Mouse (Mus musculus) kidney, postnatal 14 days (tissue): ENCODE results near the gene Grrp1.
"Not testable (repeated sequence)": the region's sequence is repeated elsewhere in the genome, so short reads cannot be mapped to it uniquely, and the experiment has no call there.

Source experiments
- DNase-seq: peaks from one replicate; pipeline ENCODE4 v3.0.0; 2022; ENCODE audit warnings: mixed read lengths

The Grrp1 gene

DNA sequence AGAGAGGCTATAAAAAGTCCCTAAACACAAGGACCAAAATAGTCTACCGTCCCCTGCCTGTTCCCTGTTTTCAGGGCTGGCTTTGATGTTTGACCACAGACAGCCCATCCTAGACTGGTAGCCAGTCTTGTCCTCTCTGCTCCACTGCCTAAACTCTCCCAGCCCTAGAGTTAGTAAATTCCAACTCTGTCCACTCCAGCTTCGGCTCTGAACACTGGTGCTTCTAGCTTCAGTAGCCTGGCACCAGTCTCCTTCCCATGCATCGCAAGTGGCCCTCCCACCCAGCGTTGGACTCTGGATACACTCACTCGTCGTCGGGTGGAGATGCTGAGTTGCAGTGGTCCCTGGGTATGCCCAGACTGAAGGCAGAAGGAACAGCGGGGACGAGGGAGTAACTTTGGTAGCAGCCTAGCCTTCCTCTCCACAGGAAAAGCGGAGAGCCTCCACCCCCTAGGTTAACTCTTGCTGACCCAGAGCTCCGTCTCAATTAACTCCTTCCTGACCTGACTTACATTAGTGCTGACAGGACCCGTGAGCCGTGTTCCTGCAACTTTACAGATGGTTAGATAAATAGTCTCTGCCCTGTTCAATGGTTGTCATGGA lies at the start of gene Grrp1:
Gene Grrp1, minus strand, starts transcription at position 385 of the 603 bp plus-strand sequence.
- DNase-seq, result peak; percentile 57

DNA sequence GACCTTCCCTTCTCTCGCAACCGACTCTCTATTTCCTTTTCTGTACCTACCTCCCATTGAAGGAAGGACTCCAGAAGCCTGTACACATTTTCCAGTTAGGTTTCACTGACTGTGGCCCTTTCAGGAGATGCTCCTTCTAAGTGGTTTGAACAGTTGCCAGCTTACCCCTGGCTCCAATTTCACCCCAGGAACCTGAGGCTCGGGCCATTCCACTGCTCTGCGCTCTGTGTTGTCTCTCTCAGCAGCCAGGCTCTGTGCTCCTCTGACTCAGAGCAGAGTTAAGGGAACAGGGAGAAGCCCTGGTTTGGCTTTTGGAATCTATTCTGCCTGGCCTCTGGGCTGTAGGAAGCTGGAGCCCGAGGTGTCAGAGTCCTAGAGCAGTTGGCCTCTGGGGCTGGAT lies 48.2 kb upstream of the Grrp1 start:
- DNase-seq, result no peak

DNA sequence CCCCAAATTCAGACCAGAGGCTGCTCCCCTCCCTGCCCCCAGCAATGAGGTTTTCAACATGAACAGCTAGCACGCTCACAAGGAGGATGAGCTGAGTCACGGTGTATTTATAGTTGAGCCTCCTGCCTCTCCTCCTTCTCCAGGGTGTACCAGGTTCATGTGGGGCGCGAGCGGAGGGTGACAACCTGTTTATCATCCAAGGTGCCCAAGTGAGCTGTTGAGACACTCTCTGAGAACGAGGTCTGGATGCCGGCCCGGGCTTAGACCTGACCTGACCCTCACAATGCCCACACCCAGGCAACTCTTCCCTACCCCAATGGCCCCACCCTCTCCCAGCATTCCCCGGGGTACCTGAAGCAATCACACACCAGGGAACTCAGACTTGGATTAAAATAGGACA lies 46.4 kb upstream of the Grrp1 start:
- no peak for DNase-seq

DNA sequence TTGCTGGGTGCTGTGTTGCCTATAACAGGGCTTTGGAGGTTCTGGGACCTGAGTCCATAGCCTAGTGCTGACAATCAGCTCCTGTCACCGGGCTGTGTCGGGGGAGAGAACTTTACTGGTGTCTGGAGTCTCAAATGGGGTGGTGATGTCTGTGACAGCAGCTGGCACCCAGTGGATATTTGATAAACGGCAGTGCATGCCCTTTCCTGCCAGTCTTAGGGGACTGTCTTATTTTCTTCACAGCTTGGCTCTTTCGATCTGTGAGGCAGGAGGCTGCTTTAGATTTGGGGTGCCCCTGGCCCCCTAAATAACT lies 45.5 kb upstream of the Grrp1 start:
- DNase-seq, result no peak

DNA sequence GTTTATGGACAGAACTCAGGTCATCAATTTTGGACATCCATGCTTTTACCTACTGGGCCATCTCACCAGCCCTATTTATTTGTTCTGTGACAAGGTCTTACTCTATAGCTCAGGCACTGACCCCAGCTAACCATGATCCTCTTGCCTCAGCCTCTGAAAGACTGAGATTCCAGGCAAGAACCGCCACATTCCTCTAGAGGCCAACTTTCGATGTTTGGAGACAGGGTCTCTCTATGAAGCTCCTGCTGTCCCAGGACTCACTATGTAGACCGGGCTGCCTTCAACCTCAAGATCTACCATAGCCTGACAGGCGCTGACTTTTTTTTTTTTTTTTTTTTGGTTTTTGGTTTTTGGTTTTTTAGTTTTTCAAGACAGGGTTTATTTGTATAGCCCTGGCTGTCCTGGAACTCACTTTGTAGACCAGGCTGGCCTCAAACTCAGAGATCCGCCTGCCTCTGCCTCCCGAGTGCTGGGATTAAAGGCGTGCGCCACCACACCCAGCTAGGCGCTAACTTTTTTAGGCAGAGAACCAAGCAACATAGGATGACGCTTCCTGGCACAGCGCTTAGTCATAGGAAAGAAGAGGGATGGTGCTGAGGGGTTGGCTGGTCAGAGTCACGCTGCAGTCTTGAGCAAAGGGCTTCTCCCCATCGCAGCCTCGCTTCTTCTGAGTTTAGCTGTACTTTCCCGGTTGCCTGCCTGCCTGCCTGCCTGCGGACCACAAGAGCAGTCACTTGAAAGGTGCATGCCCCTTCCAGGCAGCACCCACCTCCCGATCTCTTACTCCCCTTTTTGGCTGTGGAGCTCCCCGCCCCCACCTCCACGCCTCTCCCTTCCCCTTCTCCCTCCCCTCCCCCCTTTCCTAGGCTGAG lies 45.0 kb upstream of the Grrp1 start:
- no peak for DNase-seq

DNA sequence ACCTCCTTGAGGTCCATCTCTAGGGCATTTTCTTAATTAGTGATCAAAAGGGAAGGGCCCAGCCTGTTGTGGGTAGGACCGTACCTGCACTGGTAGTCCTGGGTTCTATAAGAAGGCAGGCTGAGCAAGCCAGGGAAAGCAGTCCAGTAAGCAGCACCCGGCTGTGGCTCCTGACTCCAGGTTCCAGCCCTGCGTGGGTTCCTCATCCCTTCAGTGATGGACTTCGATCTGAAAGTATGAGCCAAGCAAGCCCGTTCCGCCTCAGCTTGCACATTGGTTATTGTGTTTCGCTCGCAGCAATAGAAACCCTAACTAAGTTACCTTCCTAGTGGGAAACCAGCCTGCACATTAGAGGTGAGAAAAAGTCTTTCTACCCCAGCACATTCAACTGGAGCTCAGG lies 43.5 kb upstream of the Grrp1 start:
- DNase-seq, result no peak

DNA sequence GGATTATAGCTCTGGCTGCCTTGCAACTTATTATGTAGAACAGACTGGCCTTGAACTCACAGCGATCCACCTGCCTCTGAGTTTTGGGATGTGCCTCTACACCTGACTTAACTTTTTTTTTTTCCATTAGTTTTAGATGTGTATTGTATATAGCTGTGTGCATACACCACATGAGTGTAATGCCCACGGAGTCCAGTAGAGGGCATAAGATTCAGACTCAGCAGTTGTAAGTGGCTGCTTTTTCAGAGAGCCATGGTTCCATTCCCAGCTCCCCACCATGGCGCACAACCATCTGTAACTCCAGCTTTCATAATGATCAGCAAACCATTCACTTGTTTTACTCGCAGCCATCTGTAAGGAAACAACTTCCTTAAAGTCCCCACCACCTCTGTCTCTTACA lies 42.6 kb upstream of the Grrp1 start:
- DNase-seq, result no peak

DNA sequence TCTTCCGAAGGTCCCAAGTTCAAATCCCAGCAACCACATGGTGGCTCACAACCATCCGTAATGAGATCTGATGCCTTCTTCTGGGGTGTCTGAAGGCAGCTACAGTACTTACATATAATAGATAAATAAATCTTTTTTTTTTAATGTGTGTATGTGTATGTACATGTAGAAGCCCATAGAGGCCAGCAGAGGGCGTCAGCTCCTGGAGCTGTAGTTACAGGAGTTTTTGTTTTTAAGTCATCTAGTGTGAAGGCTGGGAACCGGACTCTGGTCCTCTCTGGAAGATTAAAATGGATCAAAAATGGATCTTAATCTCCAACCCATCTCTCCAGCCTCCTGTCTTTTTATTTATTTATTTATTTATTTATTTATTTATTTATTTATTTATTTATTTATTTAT lies 42.2 kb upstream of the Grrp1 start:
- not testable (repeated sequence) for DNase-seq

DNA sequence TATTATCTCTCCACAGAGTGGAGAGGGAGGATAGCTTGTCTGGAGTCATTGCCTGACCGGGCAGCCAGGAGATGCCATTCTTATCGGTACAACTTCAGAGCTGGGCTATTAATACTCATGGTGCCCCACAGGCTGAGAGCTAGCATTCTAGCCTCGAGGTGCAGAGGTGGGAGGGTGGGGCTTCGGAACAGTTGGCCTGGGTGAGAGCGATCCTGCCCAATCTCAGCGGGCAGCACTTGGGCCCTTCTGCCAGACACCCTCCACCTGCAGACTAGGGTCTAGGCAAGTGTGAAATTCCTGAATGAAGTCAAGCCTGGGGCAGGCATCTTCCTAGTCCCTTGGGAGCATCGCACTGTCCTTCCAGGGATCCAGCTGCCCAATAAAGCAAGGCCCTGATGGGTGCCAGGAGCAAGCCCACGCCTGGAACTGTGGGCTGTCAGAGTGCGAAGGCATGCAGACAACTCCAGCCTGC lies 39.8 kb upstream of the Grrp1 start:
- no peak for DNase-seq

DNA sequence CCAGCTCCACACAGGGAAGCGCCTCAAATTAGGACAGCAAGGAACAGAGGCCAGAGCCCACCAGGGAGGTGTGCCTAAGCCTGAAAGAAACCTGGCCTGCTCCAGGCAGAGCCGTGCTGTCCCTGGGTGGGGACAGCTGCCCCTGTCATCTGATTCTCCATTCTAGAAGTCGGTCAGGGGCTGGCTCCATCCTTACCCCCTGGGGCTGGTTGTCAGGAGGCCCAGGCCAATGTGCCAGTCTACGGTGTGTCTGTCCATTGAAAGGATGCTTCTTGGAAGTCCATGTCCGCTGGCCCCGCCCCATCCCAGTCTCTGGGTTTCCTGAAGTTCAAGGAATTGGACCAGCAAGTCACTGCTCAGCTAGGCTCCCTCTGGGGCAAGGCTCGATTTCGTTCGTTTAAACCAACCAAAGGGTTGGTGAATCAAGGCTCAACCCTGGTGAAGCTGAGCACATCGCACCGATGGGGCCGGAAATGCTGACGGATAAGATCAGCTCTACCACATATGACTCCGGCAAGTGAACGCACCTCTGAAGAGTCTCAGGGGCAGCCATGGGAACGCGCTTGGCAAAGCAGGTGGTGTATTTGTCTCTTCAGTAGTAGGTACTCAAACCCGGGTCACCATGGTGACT lies 39.3 kb upstream of the Grrp1 start:
- DNase-seq, result no peak

DNA sequence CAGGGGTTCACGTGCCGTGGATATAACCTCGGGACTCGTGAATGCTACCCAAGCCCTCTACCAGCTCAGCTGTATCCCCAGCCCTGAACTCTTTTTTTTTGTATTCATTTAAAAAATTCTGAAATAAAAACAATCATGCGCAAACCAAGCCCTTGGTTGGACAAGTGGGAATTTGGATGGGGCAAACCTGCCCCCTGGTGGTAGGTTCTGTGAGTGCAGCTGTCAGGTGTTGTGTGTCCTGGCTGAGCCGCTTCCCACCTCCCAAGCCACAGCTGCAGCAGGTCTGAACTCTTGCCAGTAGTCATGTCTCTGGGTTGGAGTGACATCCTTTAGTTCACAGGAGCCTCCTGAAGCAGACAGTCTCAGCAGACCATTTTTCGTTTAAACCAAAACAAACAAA lies 38.2 kb upstream of the Grrp1 start:
- peak; percentile 80 for DNase-seq

DNA sequence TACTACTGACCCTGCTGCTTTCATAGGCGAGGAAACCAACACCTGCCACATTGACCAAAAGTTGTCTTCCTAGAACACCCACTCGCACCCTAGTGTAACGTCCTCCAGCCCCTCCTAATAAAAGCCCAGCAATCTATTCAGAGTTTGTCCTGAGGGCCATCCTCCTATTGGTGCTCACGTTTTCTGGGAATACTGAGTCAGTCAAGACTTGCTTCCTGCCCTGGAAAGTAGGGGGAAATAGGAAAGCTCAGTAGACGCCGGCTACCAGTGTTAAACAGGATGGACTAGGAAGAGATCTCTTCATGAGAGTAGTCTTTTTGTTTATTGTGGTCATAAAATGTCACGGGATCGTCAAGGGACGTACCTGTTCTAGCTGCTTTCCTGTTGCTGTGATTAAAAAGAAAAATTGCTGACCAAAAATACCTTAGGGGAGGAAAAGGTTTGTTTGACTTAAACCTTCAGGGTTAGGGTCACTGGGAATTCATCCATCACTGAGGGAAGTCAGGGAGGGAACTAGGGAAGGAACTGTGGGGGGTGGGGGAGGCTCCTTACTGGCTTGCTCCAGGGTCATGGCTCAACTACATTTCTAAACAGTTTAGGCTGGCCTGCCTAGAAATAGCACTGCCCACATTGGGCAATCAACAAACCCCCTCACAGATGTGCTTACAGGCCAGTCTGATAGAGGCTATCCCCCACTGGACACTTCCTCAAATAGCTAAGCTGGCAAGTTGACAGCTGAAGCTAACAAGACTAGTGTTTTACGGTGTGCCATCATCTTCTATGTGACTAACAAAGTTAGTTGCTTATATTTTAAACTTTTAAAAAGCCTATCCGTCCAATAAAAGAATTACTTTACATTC lies 34.7 kb upstream of the Grrp1 start:
- peak; percentile 40 for DNase-seq

DNA sequence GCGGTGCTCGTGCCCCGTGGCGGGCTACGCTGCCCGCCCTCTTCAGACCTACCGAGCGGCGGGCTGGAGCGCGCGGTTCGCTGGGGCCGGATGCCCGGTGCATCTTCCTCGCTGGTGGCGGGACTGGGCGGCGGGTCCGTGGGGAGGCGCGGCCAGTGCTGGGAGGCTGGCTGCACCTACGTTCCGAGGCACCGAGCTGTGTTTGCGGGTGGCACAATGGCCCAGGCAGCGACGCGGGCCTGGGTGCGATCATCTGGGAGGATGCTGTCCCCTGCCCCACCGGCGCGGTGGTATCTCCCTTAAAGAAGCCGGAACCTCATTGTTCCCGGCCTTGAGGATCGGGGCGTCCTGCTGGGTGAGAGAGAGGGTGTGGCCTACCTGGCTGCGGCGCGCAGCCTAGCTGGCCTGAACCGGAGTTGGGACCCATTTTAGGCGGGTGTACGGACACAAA lies 33.7 kb upstream of the Grrp1 start, which contains the start of gene Pdik1l:
Gene Pdik1l, minus strand, starts transcription at position 321 of the 451 bp plus-strand sequence.
- peak; percentile 85 for DNase-seq

DNA sequence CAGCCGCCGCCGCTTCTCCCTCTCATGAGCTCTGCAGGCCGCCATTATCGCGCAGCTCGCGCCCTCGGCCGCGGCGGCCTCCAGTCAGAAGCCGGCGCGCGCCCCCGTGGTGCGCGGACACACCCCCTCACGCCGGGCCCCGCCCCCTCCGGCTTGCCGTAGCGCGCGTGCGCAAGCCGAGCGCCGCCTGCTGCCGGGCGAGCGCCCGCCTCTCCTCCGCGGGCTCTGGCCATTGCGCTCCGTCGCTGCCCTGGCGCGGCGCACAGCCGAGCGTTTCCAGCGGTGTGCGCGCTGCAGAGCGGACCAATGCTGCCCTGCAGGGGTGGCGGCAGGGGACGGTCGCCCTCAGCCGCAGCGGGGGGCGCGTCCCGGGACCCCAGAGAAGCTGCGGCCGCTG lies 33.3 kb upstream of the Grrp1 start:
- DNase-seq, result peak; percentile 98

DNA sequence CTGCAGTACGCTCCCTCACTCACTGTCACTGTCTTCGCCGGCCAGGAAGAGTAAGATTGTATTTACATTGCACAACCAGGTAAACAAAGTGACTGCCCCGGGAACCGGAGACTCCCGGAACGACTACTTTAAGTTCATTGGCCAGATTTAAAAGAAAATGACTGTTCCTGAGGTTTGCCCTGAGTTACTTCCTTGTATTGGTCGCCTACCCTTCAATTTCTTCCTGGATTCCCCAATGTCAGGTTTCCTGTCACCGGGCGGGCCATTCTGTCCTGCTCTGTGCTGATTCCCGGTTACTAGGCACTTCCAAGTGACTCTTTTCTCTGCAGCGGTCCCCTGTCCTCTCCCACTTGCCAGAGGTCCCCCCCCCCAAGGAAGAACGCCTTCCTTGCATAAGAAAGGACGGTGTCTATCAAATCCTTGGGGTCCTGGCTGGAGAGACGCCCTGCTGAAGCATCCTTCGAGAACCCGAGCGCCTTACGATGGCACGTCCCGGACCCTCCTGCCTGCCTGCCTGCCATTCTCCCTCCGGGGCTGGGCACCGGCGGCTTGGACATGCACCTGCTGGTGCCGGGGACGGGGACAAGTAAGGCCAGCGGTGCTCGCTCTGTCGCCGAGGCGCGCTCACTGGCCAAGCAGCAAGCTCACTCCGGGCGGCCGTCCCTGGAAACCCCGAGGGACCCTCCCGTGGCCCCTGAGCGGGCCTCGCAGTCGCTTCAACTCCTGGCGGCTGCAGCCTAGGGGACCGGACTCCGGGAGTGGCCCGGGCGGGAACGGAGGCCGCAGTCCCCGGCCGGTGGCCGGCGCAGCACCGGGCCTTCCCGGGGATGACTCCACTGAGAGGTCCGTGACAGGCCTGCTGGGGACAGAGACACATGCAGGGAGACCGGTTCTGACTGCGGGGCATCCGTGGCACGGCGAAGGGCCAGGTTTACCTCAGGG lies 32.6 kb upstream of the Grrp1 start:
- no peak for DNase-seq

DNA sequence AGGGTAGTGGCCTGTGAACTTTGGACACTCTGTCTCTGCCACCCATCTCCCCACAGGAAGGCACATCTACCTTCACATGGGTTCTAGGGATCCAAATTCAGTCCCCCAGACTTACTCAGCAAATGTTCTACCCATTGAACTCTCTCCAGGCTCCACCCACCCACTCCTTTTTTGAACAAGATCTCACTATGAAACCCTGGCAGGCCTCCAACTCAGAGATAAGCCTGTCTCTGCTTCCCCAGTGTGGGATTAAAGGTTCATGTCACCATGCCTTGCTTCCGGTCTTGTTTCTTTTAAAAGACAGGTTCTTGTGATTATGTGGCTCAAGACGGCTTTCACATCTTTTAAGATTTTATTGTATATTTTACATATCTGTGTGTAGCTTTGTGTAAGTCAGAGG lies 31.0 kb upstream of the Grrp1 start:
- DNase-seq, result no peak

DNA sequence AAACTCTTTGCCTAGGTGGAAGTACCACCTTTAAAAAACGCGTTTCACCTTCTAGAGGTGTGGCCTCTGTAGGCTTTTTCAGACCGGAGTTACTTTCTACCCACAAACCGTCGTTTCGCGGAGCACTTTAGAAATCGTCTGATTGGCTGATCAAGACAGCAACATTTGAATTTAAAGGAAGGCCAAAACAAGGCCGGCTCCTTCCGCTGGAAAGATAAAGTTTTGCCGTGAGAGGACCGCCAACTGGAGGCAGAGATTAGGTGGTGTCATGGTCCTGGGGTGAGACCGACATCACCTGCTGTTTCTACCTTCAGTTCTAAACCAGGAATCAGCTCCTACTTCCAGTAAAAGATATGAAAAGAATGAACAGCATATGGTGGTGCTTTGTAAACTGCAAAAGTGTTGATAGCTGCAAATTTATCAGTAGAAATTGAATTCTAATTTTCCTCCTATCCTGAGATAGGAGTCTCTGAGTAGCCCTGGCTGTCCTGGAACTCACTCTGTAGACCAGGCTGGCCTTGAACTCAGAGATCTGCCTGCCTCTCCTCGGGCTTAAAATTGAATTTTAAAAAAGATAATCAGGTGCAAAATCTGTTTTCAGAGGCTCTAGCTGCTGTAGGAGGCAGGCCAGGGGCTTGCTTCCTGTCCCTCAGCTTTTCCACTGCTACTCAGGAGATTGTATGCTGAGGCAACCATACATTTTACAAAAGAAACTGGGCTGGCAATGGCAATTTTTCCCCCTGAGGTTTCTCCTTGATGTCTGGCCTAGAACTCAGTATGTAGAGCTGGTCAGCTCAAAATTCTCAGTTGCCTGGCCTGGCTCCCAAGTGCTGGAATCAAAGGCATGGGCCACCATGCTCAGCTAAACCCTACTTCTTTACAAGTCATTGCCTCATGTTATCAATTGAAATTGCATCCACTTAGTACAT lies 19.8 kb upstream of the Grrp1 start:
- DNase-seq, result peak; percentile 42

DNA sequence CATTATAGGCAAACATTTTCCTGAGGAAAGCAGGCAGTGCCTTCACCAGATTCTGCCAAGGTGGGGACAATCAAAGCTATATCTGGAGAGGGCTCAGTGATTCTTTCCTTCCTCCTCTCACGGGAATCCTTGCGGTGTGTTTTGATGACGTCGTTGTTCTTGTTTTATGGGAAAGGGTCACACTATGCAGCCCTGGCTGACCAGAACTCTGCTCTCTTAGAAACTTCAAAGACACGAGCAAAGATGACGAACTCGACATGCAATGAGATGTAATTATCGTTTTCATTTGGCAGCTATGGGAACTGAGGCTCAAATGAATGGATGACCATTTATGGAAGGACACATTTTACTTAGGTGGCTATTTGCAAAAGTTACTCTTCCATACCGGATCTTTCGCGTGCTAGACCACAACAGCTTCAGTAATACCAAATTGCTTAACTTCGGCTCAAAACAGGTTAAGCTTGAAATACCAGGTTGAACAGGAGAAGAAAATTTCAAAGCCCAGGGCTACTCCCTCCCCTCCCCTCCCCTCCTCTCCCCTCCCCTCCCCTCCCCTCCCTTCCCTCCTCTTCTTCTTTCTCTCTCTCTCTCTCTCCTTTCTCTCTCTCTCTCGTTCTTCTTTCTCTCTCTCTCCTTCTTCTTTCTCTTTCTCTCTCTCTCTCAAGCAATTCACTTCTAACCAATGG lies 19.0 kb upstream of the Grrp1 start:
- DNase-seq, result no peak

DNA sequence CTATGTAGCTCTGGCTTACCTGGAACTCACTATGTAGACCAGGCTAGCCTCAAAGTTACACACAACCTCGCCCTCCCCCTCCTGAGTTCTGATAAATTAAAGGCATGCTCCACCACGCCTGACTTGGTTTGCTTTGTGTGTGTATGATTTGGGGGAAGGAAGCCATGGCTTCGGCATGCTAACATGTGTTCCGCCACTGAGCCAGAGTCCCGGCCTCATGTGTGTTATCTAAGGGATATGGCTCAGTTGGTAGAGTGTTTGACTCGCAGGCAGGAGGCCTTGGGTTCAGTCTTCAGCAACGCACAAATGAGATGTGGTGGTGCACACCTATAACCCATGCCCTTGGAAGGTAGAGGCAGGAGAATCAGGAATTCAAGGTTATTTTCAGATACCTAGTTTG lies 18.1 kb upstream of the Grrp1 start:
- DNase-seq, result no peak

DNA sequence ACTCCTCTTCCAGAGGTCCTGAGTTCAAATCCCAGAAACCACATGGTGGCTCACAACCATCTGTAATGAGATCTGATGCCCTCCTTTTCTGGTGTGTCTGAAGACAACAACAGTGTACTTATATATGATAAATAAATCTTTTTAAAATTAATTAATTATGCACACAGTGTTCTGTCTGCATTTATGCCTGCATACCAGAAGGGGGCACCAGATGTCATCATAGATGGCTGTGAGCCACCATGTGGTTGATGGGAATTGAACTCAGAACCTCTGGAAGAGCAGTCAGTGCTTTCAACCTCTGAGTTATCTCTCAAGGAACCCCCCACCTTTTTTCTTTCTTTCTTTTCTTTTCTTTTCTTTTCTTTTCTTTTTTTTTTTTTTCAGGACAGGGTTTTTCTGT lies 15.7 kb upstream of the Grrp1 start:
- not testable (repeated sequence) for DNase-seq
